Mouse (Mus musculus) intestine, embryonic 14.5 days (tissue): ENCODE results near the gene Nobox. TPM values are rescaled to one million over a fixed set of nuclear protein-coding genes. Genes with fewer than 3 reads are reported as not detected.

Experiments
- ATAC-seq: fragments of 200-750 bp; cut with Nextera tagmentation; replicated peaks from 2 replicates; pipeline ENCODE4 v1.8.0; 2017; ENCODE audit warnings: low read depth, moderate number of reproducible peaks, moderate TSS enrichment, moderate library complexity; ENCODE audit not compliant: low FRiP score, low TSS enrichment
- DNase-seq: peaks from one replicate; pipeline ENCODE4 v3.0.0-alpha.2; 2018; ENCODE audit warnings: low spot score
- H3K27ac ChIP-seq: fragments of 300-500 bp; sonication (generic); 2 replicates; pipeline ENCODE4 v1.5.1; 2014; ENCODE audit warnings: low read depth, mild to moderate bottlenecking, control low read depth
- H3K27me3 ChIP-seq: fragments of 300-500 bp; sonication (generic); replicated peaks from 2 replicates; pipeline ENCODE4 v1.6.1; 2014; ENCODE audit warnings: low read length, control low read depth; ENCODE audit not compliant: control insufficient read depth, insufficient read depth
- H3K36me3 ChIP-seq: fragments of 300-500 bp; sonication (generic); 2 replicates; pipeline ENCODE4 v1.6.1; 2014; ENCODE audit warnings: low read length, control low read depth; ENCODE audit not compliant: control insufficient read depth, insufficient read depth
- H3K4me1 ChIP-seq: fragments of 300-500 bp; sonication (generic); replicated peaks from 2 replicates; pipeline ENCODE4 v1.6.1; 2014; ENCODE audit warnings: low read length, control low read depth, mixed read lengths; ENCODE audit not compliant: control insufficient read depth, insufficient read depth
- H3K4me2 ChIP-seq: fragments of 300-500 bp; sonication (generic); 2 replicates; pipeline ENCODE4 v1.6.1; 2014; ENCODE audit warnings: low read length
- H3K4me3 ChIP-seq: fragments of 300-500 bp; sonication (generic); 2 replicates; pipeline ENCODE4 v1.5.1; 2014; ENCODE audit warnings: low read depth, low read length, control low read depth, mixed read lengths
- H3K9ac ChIP-seq: fragments of 300-500 bp; sonication (generic); 2 replicates; pipeline ENCODE4 v1.6.1; 2014; ENCODE audit warnings: mild to moderate bottlenecking, low read length
- H3K9me3 ChIP-seq: fragments of 300-500 bp; sonication (generic); 2 replicates; pipeline ENCODE4 v1.6.1; 2016; ENCODE audit warnings: low read length, control low read depth; ENCODE audit not compliant: control insufficient read depth
- WGBS: fragments of 180-500 bp; shearing (Covaris S2); extraction: QIAGEN DNeasy Blood & Tissue Kit; methylation state at CpG from one replicate; pipeline ENCODE4 v1.1.7; 2014; 5-methylcytosine and 5-hydroxymethylcytosine counted together
- polyA plus RNA-seq: library from polyadenylated mRNA; unstranded; fragments of >200 nt; fragmentation: Nextera tagmentation; extraction: Ambion mirVana; gene quantifications from 2 replicates; pipeline ENCODE4 v1.2.1, GENCODE M21; 2014

Gene Nobox
- polyA plus RNA-seq = not detected in 2 replicates

- Histone ChIP-seq H3K4me1 (0 out of 2 replicates have a peak, but pooled peaks cover 10% of the 10 kb centered on the region), H3K36me3 (no peaks in the 10 kb centered on the region), H3K9ac (no peak within 1 kb of the TSS), H3K4me3 (no peak within 1 kb of the TSS), H3K27ac (peak within 1 kb of the TSS; percentile 38; the same call in 1 of the 2 replicates), H3K27me3 (no peaks in the 10 kb centered on the region), H3K4me2 (no peak within 1 kb of the TSS), H3K9me3 (no peaks in the 10 kb centered on the region)
- DNase-seq (no peak), ATAC-seq (no peak)
- 61% methylated on average over 16 of the region's 16 CpGs for WGBS
Measured at GRCm38 (mm10) chr6:43309454-43309853, at the start of gene Nobox. Nobox (minus strand) TSS chr6:43309554.

DNA sequence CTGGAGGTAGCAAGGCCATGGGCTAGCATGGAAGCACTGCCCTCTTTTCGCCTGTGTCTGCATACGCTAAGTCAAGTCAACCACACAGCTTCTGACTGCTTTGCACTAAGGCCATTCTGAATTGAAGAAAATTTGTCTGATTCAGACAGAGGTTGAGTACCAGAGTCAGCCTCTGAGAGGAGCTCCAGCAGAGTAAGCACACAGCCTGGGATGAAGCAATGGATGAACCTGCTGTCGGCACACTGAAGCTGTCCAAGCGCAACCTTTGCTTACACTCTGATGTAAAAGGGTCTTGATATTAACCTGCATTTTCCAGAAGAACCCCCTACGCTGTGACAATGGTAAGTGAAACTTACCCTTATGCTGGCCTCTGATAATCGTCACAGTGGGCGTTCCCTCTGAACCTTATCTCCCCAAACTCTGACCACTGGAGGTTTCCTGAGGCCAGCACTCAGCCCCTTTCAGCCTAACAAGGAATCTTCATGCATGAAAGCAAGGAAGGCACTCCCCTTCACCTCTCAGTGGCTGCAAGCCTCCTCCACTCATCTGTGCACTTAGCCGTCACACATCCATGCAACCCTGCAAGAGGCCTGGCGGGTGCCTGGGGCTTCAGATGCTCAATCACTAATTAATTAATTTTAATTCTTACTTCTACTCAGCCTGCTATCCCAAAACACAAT, 45.3 kb upstream of the Nobox start:
- DNase-seq (no peak), ATAC-seq (no peak)
- Histone ChIP-seq H3K4me2 (no peak overlapping the region), H3K4me3 (no peak overlapping the region), H3K27ac (no peak overlapping the region), H3K9me3 (no peaks in the 10 kb centered on the region), H3K9ac (no peak overlapping the region), H3K27me3 (no peaks in the 10 kb centered on the region), H3K4me1 (no peaks in the 10 kb centered on the region), H3K36me3 (no peaks in the 10 kb centered on the region)
- WGBS = 80% methylated on average over 9 of the region's 9 CpGs

GRCm38 (mm10) chr6:43353446-43353845, 44.1 kb upstream of the Nobox start:
- Histone ChIP-seq H3K9ac (no peak overlapping the region), H3K4me3 (no peak overlapping the region), H3K27ac (no peak overlapping the region), H3K4me1 (no peaks in the 10 kb centered on the region), H3K9me3 (no peaks in the 10 kb centered on the region), H3K4me2 (no peak overlapping the region), H3K27me3 (no peaks in the 10 kb centered on the region), H3K36me3 (no peaks in the 10 kb centered on the region)
- DNase-seq (no peak), ATAC-seq (no peak)
- WGBS = 93% methylated on average over 4 of the region's 4 CpGs

DNA sequence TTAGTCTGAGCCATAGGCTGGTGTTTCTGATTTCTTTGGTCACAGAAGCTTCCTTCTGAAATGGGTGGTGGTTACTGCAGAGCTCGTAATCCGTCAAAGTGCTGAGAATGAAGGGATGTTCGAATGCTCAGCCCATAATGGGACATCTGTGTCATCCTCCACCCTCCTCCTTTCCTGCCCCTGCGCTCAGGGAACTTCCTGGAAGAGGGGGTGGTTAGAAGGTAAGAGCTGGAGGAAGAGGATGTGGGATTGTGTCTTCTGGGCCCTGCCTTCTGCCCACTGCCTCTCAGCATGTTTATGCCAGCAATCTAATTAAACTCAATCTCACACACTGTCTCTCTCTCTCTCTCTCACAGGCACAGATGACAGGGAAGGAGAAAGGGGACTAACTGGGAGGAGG, 39.7 kb upstream of the Nobox start:
- no peaks in the 10 kb centered on the region for H3K9me3 ChIP-seq
- H3K27ac ChIP-seq = no peak overlapping the region
- DNase-seq (no peak), ATAC-seq (no peak)
- no peaks in the 10 kb centered on the region for H3K36me3 ChIP-seq
- H3K4me2 ChIP-seq = no peak overlapping the region
- no peaks in the 10 kb centered on the region for H3K4me1 ChIP-seq
- no peak overlapping the region for H3K4me3 ChIP-seq
- H3K9ac ChIP-seq = no peak overlapping the region
- H3K27me3 ChIP-seq = no peaks in the 10 kb centered on the region
- WGBS = 54% methylated on average over 4 of the region's 4 CpGs

- DNase-seq (no peak), ATAC-seq (no peak)
- Histone ChIP-seq H3K9ac (no peak overlapping the region), H3K27ac (no peak overlapping the region), H3K36me3 (no peaks in the 10 kb centered on the region), H3K4me3 (no peak overlapping the region), H3K9me3 (no peaks in the 10 kb centered on the region), H3K27me3 (no peaks in the 10 kb centered on the region), H3K4me2 (no peak overlapping the region), H3K4me1 (no peaks in the 10 kb centered on the region)
- WGBS = 90% methylated on average over 1 of the region's 1 CpGs
Measured at GRCm38 (mm10) chr6:43347637-43348036, 38.3 kb upstream of the Nobox start.

- H3K27ac ChIP-seq = no peak overlapping the region
- WGBS = 71% methylated on average over 1 of the region's 1 CpGs
- DNase-seq (no peak), ATAC-seq (no peak)
- H3K27me3 ChIP-seq = no peaks in the 10 kb centered on the region
- H3K4me1 ChIP-seq = peaks cover 4% of the 10 kb centered on the region; the same call in 1 of the 2 replicates
- no peak overlapping the region for H3K9ac ChIP-seq
- no peak overlapping the region for H3K4me2 ChIP-seq
- no peaks in the 10 kb centered on the region for H3K36me3 ChIP-seq
- H3K4me3 ChIP-seq = no peak overlapping the region
- H3K9me3 ChIP-seq = no peaks in the 10 kb centered on the region
Measured at GRCm38 (mm10) chr6:43343006-43343405, 33.7 kb upstream of the Nobox start.

DNA sequence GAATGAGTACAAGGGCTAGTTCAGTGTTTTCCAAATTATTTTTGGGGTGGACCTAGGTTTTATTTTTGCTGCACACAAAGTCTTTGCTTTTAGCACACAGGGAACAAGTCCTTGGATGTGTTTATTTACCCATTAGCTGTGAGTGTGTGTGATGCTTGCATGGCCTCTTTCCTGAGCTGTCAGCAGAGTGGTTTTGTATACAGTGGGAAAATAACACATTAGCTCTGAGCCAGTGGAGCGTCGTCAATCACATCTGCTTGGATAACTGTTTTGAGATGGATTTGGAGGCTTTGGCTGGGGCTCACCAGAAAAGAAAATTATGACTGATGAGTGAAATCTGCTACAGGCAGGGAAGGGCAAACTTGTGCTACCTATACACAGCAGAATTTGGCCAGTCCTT, 33.0 kb upstream of the Nobox start:
- peaks cover 4% of the 10 kb centered on the region; the same call in 1 of the 2 replicates for H3K4me1 ChIP-seq
- H3K9me3 ChIP-seq = no peaks in the 10 kb centered on the region
- DNase-seq (no peak), ATAC-seq (no peak)
- H3K27ac ChIP-seq = no peak overlapping the region
- WGBS = 35% methylated on average over 2 of the region's 2 CpGs
- H3K27me3 ChIP-seq = no peaks in the 10 kb centered on the region
- H3K36me3 ChIP-seq = no peaks in the 10 kb centered on the region
- H3K4me3 ChIP-seq = no peak overlapping the region
- H3K9ac ChIP-seq = no peak overlapping the region
- no peak overlapping the region for H3K4me2 ChIP-seq

- no peaks in the 10 kb centered on the region for H3K36me3 ChIP-seq
- no peak overlapping the region for H3K4me3 ChIP-seq
- H3K9me3 ChIP-seq = no peaks in the 10 kb centered on the region
- ATAC-seq = no peak
- H3K4me2 ChIP-seq = no peak overlapping the region
- H3K9ac ChIP-seq = no peak overlapping the region
- H3K27ac ChIP-seq = no peak overlapping the region
- DNase-seq = no peak
- peaks cover 4% of the 10 kb centered on the region; the same call in 1 of the 2 replicates for H3K4me1 ChIP-seq
- WGBS = 61% methylated on average over 2 of the region's 2 CpGs
- no peaks in the 10 kb centered on the region for H3K27me3 ChIP-seq
Measured at GRCm38 (mm10) chr6:43338804-43339203, 29.4 kb upstream of the Nobox start.

DNA sequence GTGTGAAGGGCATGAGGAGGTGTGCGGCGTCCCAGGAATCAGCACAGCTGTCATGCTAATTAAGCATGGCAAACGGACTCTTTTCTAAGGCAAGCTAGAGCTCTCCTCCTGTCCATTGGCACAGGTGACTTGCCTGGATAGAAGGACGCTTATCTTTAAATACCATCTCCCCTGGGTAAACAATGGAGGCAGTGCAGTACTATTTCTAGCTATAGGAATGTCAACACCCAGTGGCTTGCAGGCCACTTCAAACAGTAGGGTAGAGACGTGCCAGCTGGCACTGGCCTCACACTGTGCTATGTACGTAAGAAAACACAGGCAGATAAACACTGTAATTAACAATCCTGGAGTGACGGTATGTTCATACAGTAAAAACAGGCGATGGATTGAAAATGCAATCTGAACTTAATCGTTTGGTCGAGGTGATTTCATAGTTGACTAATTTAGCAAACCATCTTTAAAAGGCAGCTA, 28.2 kb upstream of the Nobox start:
- Histone ChIP-seq H3K36me3 (no peaks in the 10 kb centered on the region), H3K27me3 (no peaks in the 10 kb centered on the region), H3K4me1 (peaks cover 3% of the 10 kb centered on the region; the same call in 1 of the 2 replicates), H3K9me3 (no peaks in the 10 kb centered on the region), H3K4me3 (no peak overlapping the region), H3K27ac (no peak overlapping the region), H3K4me2 (no peak overlapping the region), H3K9ac (no peak overlapping the region)
- WGBS = 35% methylated on average over 10 of the region's 10 CpGs
- ATAC-seq = peak; percentile 50; the same call in 1 of the 2 replicates
- no peak for DNase-seq
